Mouse (Mus musculus) G1E (cell line): Measurements from ENCODE around the gene Spem1. TPM values are rescaled to one million over a fixed set of nuclear protein-coding genes. Genes with fewer than 3 reads are reported as not detected.

Source experiments
- ATAC-seq: 2 replicates; pipeline ENCODE4 v1.8.0; 2016; ENCODE audit warnings: mild to moderate bottlenecking; ENCODE audit not compliant: insufficient number of reproducible peaks, poor library complexity, low FRiP score, severe bottlenecking; ENCODE audit errors: extremely low read depth
- DNase-seq: peaks from one replicate; pipeline ENCODE4 v3.0.0; 2012; ENCODE audit warnings: low spot score
- H3K27me3 ChIP-seq: 2 replicates; pipeline ENCODE4 v1.6.1; 2012; ENCODE audit warnings: mild to moderate bottlenecking, low read length, inconsistent platforms; ENCODE audit not compliant: insufficient read depth
- H3K36me3 ChIP-seq: replicated peaks from 2 replicates; pipeline ENCODE3; 2012; ENCODE audit warnings: mild to moderate bottlenecking, inconsistent platforms
- H3K4me1 ChIP-seq: 2 replicates; pipeline ENCODE4 v1.6.1; 2012; ENCODE audit warnings: low read depth, low read length, inconsistent platforms, mixed read lengths; ENCODE audit not compliant: insufficient read depth
- H3K4me3 ChIP-seq: 2 replicates; pipeline ENCODE4 v1.5.1; 2012; ENCODE audit warnings: low read depth, mild to moderate bottlenecking, inconsistent platforms, low read length, moderate library complexity, mixed read lengths
- H3K9me3 ChIP-seq: replicated peaks from 2 replicates; pipeline ENCODE4 v1.6.1; 2012; ENCODE audit warnings: inconsistent platforms
- CTCF ChIP-seq: IDR thresholded peaks from 2 replicates; pipeline ENCODE4 v1.5.1; 2012; ENCODE audit warnings: low read depth, low read length, inconsistent platforms, mixed read lengths
- GATA1 ChIP-seq: IDR thresholded peaks from 2 replicates; pipeline ENCODE4 v1.6.1; 2012; ENCODE audit warnings: borderline replicate concordance, low read length, inconsistent platforms, mixed read lengths
- GATA2 ChIP-seq: IDR thresholded peaks from 2 replicates; pipeline ENCODE4 v1.6.1; 2012; ENCODE audit warnings: low read depth, low read length, inconsistent platforms, borderline replicate concordance
- POLR2AphosphoS5 ChIP-seq: IDR thresholded peaks from 2 replicates; pipeline ENCODE4 v1.6.1; 2012; ENCODE audit warnings: low read depth, low read length, inconsistent platforms; ENCODE audit not compliant: insufficient replicate concordance
- TAL1 ChIP-seq: conservative IDR thresholded peaks from 2 replicates; pipeline ENCODE4 v1.6.1; 2012; ENCODE audit warnings: low read depth, low read length, inconsistent platforms, mixed read lengths
- polyA plus RNA-seq: library from polyadenylated mRNA; stranded (reverse); fragments of >175 nt; gene quantifications from 2 replicates; pipeline ENCODE4 v1.2.3, GENCODE M21; 2012
- total RNA-seq, 2 experiments: library from RNA; stranded (forward) in 1 of 2; stranded (reverse) in 1 of 2; fragments of 200-1000 nt in 1 of 2; fragments of >200 nt in 1 of 2; fragmentation: Nextera tagmentation in 1 of 2; gene quantifications; 2 replicates each; pipeline ENCODE4 v1.2.3; 2014 to 2017

Spem1 gene
- total and polyA plus RNA-seq, 3 experiments: 0.11 TPM; not detected in 2

DNA sequence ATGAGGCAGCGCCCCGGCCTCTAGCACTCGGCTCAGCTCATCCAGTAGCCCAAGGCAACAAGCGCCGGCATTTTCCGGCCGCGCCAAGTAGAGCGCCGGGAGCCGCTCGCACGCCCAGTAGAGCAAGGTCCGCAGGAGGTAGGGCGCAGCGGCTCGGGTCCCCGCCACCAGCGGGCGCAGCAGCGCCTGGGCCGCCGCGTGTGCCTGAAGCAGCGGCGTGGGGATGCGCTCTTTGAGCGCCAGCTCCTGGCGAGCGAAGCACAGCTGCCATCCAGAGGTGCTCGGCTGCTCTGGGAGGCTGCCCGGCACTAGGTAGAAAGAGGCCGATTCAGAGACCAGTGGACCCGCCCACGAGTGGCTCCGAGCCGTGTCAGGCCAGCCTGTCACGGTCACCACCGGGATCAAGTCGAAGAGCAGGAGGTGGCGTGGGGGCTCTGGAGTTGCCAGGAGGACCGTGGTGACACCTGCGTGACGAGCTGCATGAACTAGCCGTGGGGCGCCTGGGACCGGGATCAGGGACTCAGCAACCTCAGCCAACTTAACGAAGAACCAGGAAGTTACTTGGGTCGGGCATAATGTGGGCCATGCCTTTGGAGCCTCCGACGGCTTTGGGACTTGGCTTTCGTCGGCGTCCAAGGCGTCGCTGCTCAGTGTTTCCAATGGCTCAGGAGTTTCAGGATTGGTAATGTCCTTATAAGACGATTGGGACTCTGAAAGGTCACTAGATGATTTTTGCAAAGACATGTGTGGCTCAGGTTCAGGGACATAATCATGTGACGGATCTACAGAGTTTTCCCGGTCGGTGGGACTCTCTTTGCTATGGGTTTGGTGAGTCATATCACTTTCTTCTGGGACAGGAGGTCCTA, 18.0 kb downstream of the Spem1 start:
- TF ChIP-seq CTCF: no peak
- TF ChIP-seq TAL1: no peak
- no peak for TF ChIP-seq GATA1
- TF ChIP-seq POLR2AphosphoS5: no peak
- no peak for TF ChIP-seq GATA2
- ATAC-seq (no peak), DNase-seq (peak; percentile 85)
- Histone ChIP-seq H3K4me1 (peaks cover 52% of the 10 kb centered on the region), H3K27me3 (peaks cover 78% of the 10 kb centered on the region), H3K9me3 (no peaks in the 10 kb centered on the region), H3K36me3 (no peaks in the 10 kb centered on the region), H3K4me3 (peak overlapping the region; percentile 70; the same call in 1 of the 2 replicates)

DNA sequence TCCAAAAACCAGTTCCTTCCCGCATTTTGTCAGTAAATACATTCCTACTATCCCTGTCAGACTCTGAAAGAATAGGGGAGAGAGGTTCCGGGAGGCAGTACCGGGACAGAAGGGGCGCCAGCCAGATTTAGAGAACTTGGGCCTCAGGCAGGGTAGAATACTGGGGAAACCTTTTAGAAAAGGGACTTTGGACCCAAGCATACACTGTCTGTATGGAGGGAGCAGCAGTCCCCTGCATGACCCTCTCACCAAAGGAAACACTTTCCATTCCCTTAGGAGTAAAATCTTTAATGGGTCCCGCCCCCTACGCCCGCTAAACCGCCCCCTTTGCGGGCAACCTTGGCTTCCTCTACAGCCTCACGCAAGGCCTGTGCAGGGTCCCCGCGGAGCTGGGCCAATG, 18.7 kb downstream of the Spem1 start:
- no peak for ATAC-seq
- DNase-seq: no peak
- peaks cover 2% of the 10 kb centered on the region for H3K36me3 ChIP-seq
- TF ChIP-seq GATA1 (no peak), TAL1 (no peak), GATA2 (no peak), CTCF (no peak), POLR2AphosphoS5 (no peak)
- peak overlapping the region; percentile 70; the same call in 1 of the 2 replicates for H3K4me3 ChIP-seq
- no peaks in the 10 kb centered on the region for H3K9me3 ChIP-seq
- H3K4me1 ChIP-seq: peaks cover 55% of the 10 kb centered on the region
- H3K27me3 ChIP-seq: peaks cover 81% of the 10 kb centered on the region

GRCm38 (mm10) chr11:69802648-69803105, 19.3 kb downstream of the Spem1 start:
- H3K9me3 ChIP-seq: no peaks in the 10 kb centered on the region
- peaks cover 83% of the 10 kb centered on the region for H3K27me3 ChIP-seq
- peaks cover 8% of the 10 kb centered on the region for H3K36me3 ChIP-seq
- TF ChIP-seq CTCF: no peak
- H3K4me3 ChIP-seq: peak overlapping the region; percentile 70
- DNase-seq (peak; percentile 78), ATAC-seq (0 out of 2 replicates have a peak, but pooled peaks have one; percentile 49)
- peaks cover 55% of the 10 kb centered on the region for H3K4me1 ChIP-seq

DNA sequence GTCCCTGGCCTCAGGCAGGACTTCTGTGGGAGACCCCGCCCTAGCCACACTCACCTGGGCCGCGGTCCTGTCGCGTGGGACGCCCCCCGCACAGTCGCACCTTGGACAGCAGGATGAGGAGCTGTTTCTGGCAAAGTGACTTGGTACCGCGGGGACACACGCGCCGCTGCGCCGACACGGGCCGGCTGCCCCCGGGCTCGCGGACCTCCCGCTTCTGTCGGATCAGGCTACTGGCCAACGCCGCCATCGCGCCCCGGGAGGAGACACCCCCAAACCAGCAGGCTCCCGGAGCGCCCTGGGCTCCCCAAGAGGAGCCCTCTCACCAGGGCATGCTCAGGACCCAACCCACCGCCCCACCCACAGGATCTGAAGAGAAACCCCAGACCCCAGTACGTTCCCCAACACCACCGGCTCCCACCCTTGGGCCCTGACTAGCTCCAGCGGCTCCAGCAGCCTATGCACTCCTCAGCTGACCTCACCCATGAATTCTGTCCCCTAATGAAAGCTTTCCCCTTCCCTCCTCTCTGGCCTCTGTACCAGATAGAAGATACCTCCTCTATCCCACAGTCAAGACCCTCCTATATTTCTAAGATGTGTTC, 20.5 kb downstream of the Spem1 start, which contains the start of gene Fgf11:
Gene Fgf11, minus strand, starts transcription at position 479 of the 599 bp plus-strand sequence.
- no peak for TF ChIP-seq GATA2
- no peak for TF ChIP-seq TAL1
- no peak for TF ChIP-seq POLR2AphosphoS5
- TF ChIP-seq GATA1: no peak
- H3K36me3 ChIP-seq: peaks cover 11% of the 10 kb centered on the region
- peak within 1 kb of the TSS; percentile 70 for H3K4me3 ChIP-seq
- no peak for ATAC-seq
- peaks cover 87% of the 10 kb centered on the region for H3K27me3 ChIP-seq
- H3K9me3 ChIP-seq: no peaks in the 10 kb centered on the region
- no peak for DNase-seq
- H3K4me1 ChIP-seq: peaks cover 55% of the 10 kb centered on the region

GRCm38 (mm10) chr11:69800392-69801197, 21.4 kb downstream of the Spem1 start:
- peaks cover 87% of the 10 kb centered on the region for H3K27me3 ChIP-seq
- H3K4me3 ChIP-seq: peak overlapping the region; percentile 68
- H3K36me3 ChIP-seq: peaks cover 11% of the 10 kb centered on the region
- no peak for ATAC-seq
- TF ChIP-seq GATA2 (no peak), CTCF (no peak), TAL1 (no peak), POLR2AphosphoS5 (no peak), GATA1 (no peak)
- no peaks in the 10 kb centered on the region for H3K9me3 ChIP-seq
- H3K4me1 ChIP-seq: peaks cover 61% of the 10 kb centered on the region
- DNase-seq: peak; percentile 47

DNA sequence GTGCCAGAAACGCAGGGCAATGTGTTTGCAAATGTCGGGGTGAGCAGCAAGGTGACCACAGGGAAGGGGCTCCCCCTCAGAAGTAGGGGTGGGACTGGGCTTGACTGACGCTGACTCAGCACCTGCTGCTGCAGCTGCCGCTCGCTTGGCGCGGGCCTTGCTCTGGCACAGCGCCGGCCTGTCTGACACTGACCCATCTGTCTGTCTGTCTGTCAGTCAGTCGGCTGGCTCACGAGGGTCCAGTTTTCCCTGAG, 21.9 kb downstream of the Spem1 start:
- H3K9me3 ChIP-seq: no peaks in the 10 kb centered on the region
- no peak for TF ChIP-seq CTCF
- TF ChIP-seq TAL1: no peak
- TF ChIP-seq GATA1: no peak
- no peak for TF ChIP-seq POLR2AphosphoS5
- no peak for TF ChIP-seq GATA2
- H3K4me1 ChIP-seq: peaks cover 66% of the 10 kb centered on the region
- peaks cover 11% of the 10 kb centered on the region for H3K36me3 ChIP-seq
- DNase-seq (peak; percentile 34), ATAC-seq (no peak)
- H3K27me3 ChIP-seq: peaks cover 82% of the 10 kb centered on the region
- peak overlapping the region; percentile 68; the same call in 1 of the 2 replicates for H3K4me3 ChIP-seq
